Comparison of ENCODE assay signal across 18 mouse cellular contexts in the genomic region with DNA sequence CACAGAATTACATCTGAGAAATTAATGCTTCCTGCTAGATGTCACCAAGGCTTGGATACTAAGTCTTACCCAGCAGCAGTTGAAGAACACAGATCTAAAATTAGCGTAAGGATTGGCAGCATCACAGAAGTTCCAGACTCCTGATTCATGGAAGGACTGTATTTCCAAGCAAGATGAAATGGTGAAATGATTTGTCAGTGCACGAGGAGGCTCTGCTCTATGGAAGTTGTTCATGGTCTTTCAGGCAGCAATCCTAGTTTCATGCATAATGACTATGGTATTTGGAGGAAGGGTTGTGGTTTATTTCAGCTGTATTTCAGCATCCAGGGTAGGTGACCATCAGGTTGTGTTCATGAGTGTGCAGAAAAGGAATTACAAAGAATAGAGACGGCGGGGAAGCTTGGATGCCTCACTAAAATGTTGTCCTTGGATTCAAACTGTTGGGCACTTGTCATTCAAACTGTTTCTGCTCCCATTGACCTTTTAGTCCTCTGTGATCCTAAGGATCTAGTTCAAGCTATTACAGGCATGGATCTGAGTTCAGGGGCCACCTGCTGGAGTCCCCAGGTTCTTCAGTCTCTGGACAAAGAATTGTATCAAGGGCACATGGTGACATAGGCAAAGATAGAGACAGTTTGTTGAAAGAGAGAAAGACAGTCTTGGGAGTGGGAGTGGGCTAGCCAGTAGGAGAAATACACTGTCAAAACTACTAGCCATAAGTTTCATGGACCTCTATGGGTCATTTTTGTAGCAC.
DNase-seq lines count a peak whose midpoint lies in the region; ATAC-seq and TF ChIP-seq lines count a peak whose summit lies in the region.
"Had no signal": no experiment of that assay in that cellular context is flagged by ENCODE, and none has a peak within 500 bp of the region (broad histone marks: within the 10 kb centered on the region; RNA-seq: fewer than 3 reads in every experiment).

No protein-coding gene starts in this region.

- no peak for ATAC-seq in liver, embryonic 14.5 days (ENCODE audit: insufficient read depth)
- no peak for ATAC-seq in liver, embryonic 11.5 days (replicated peaks; ENCODE audit: low FRiP score)

- no peaks in the 10 kb centered on the region for H3K9me3 ChIP-seq in liver, embryonic 14.5 days (ENCODE audit: control insufficient read depth, low read length)
- H3K9me3 ChIP-seq in liver, embryonic 11.5 days (ENCODE audit: control insufficient read depth, low read length): no peaks in the 10 kb centered on the region
- H3K9me3 ChIP-seq in MEL (replicated peaks; ENCODE audit: insufficient read depth, low read length): no peaks in the 10 kb centered on the region
- H3K9me3 ChIP-seq: forebrain, embryonic 10.5 days; kidney, embryonic 15.5 days; liver, embryonic 13.5 days; neural tube, embryonic 13.5 days had no signal

- H3K27me3 ChIP-seq in liver, embryonic 14.5 days (ENCODE audit: control insufficient read depth, insufficient read depth, low read length): no peaks in the 10 kb centered on the region
- no peaks in the 10 kb centered on the region for H3K27me3 ChIP-seq in liver, embryonic 11.5 days (replicated peaks; ENCODE audit: control insufficient read depth, insufficient read depth, low read length)
- H3K27me3 ChIP-seq in MEL (ENCODE audit: control insufficient read depth in 1 of 2, insufficient read depth in 2 of 2, low read length in 2 of 2): no peaks in the 10 kb centered on the region
- H3K27me3 ChIP-seq: kidney, embryonic 15.5 days; liver, embryonic 13.5 days; neural tube, embryonic 13.5 days had no signal

- WGBS in liver, embryonic 14.5 days (ENCODE audit: insufficient replicate concordance): 67% methylated on average over 4 of the region's 4 CpGs
- 86% methylated on average over 4 of the region's 4 CpGs for WGBS in liver, embryonic 11.5 days

- H3K79me2 ChIP-seq in MEL (ENCODE audit: control insufficient read depth, insufficient read depth, low read length, poor library complexity): no peaks in the 10 kb centered on the region

- TF ChIP-seq RAD21 in MEL (IDR thresholded peaks at IDR 0.05; ENCODE audit: low read depth, low read length): no peak

- no peak for TF ChIP-seq EP300 in liver, embryonic 14.5 days (IDR thresholded peaks at IDR 0.05; ENCODE audit: low read depth)
- TF ChIP-seq EP300 in MEL (IDR thresholded peaks at IDR 0.05; ENCODE audit: low read depth in 1 of 2, low read length in 2 of 2): no peak

- peak; percentile 18 for DNase-seq in gastrocnemius, adult 2 months
- no peak for DNase-seq in gastrocnemius, adult 8-10 months (ENCODE audit: low spot score in 2 of 2)
- no peak for DNase-seq in liver, embryonic 14.5 days (ENCODE audit: low read depth in 3 of 3, low spot score in 3 of 3)
- no peak for DNase-seq in liver, embryonic 11.5 days (ENCODE audit: low spot score)
- no peak for DNase-seq in MEL (ENCODE audit: low read depth, low spot score)
- DNase-seq in fibroblast of lung, adult 2 months (ENCODE audit: low read depth): peak; percentile 72
- no peak for DNase-seq in right cerebral cortex, postnatal 25 days
- DNase-seq in spleen, adult 18-20 months: no peak
- DNase-seq: adrenal gland, postnatal 14 days; cerebellum, postnatal 25 days; gastrocnemius, postnatal 25 days; liver, embryonic 13.5 days; midbrain, embryonic 14.5 days; retina, postnatal 1 day had no signal

- H3K4me1 ChIP-seq in liver, embryonic 14.5 days (replicated peaks; ENCODE audit: control insufficient read depth in 2 of 2, insufficient read depth in 2 of 2, low read length in 1 of 2): peaks cover 0 to 7% of the 10 kb centered on the region in 2 experiments; a peak in 2 of 4 replicates
- no peaks in the 10 kb centered on the region for H3K4me1 ChIP-seq in liver, embryonic 11.5 days (replicated peaks; ENCODE audit: control insufficient read depth, insufficient read depth, low read length)
- peaks cover 11 to 12% of the 10 kb centered on the region in 2 experiments; a peak in 3 of 4 replicates for H3K4me1 ChIP-seq in MEL (ENCODE audit: control insufficient read depth in 1 of 2, insufficient read depth in 2 of 2, low read length in 2 of 2)
- H3K4me1 ChIP-seq: neural tube, embryonic 13.5 days had no signal

- H3K9ac ChIP-seq in liver, embryonic 14.5 days (replicated peaks): no peak overlapping the region
- no peak overlapping the region for H3K9ac ChIP-seq in liver, embryonic 11.5 days (ENCODE audit: low read depth, low read length)
- no peak overlapping the region for H3K9ac ChIP-seq in MEL (ENCODE audit: control insufficient read depth, low read depth, low read length, poor library complexity, severe bottlenecking)
- H3K9ac ChIP-seq: kidney, embryonic 15.5 days; liver, embryonic 13.5 days; neural tube, embryonic 13.5 days had no signal

- intact Hi-C loops in gastrocnemius, adult 2 months (cut with DNase I): no loop called here

- H3K4me3 ChIP-seq in gastrocnemius, adult 2 months: no peak overlapping the region
- H3K4me3 ChIP-seq in liver, embryonic 14.5 days (ENCODE audit: insufficient read depth in 1 of 2, low read depth in 2 of 2, low read length in 2 of 2): no peak overlapping the region
- no peak overlapping the region for H3K4me3 ChIP-seq in liver, embryonic 11.5 days (ENCODE audit: low read depth, low read length)
- no peak overlapping the region for H3K4me3 ChIP-seq in MEL (ENCODE audit: control insufficient read depth in 1 of 2, insufficient read depth in 1 of 2, low read depth in 2 of 2, low read length in 2 of 2)
- H3K4me3 ChIP-seq: forebrain, embryonic 10.5 days; kidney, embryonic 15.5 days; liver, embryonic 13.5 days; neural tube, embryonic 13.5 days had no signal

- no peak for TF ChIP-seq POLR2A in MEL (IDR thresholded peaks at IDR 0.05; ENCODE audit: control insufficient read depth in 1 of 2, insufficient read depth in 1 of 2, low read depth in 1 of 2, low read length in 2 of 2, poor library complexity in 1 of 2)

- peak overlapping the region; percentile 64 for H3K27ac ChIP-seq in gastrocnemius, adult 2 months
- H3K27ac ChIP-seq in liver, embryonic 14.5 days: no peak overlapping the region
- H3K27ac ChIP-seq in liver, embryonic 11.5 days (ENCODE audit: low read depth, low read length): no peak overlapping the region
- H3K27ac ChIP-seq in MEL (ENCODE audit: control insufficient read depth, low read depth, low read length): no peak overlapping the region
- H3K27ac ChIP-seq: forebrain, embryonic 10.5 days; kidney, embryonic 15.5 days; liver, embryonic 13.5 days; macrophage; neural tube, embryonic 13.5 days had no signal

- H3K4me2 ChIP-seq in liver, embryonic 14.5 days (ENCODE audit: low read depth): no peak overlapping the region
- no peak overlapping the region for H3K4me2 ChIP-seq in liver, embryonic 11.5 days
- H3K4me2 ChIP-seq: kidney, embryonic 15.5 days; liver, embryonic 13.5 days; neural tube, embryonic 13.5 days had no signal

- H3K36me3 ChIP-seq in liver, embryonic 14.5 days (replicated peaks; ENCODE audit: control insufficient read depth, insufficient read depth, low read depth): no peaks in the 10 kb centered on the region
- no peaks in the 10 kb centered on the region for H3K36me3 ChIP-seq in liver, embryonic 11.5 days (ENCODE audit: control insufficient read depth, insufficient read depth, low read length)
- H3K36me3 ChIP-seq in MEL (ENCODE audit: control insufficient read depth in 1 of 2, insufficient read depth in 2 of 2, low read length in 2 of 2): peaks cover 0 to 19% of the 10 kb centered on the region in 2 experiments; a peak in 2 of 4 replicates
- H3K36me3 ChIP-seq: forebrain, embryonic 10.5 days; kidney, embryonic 15.5 days; liver, embryonic 13.5 days; neural tube, embryonic 13.5 days had no signal

- peak; percentile 42 for TF ChIP-seq CTCF in gastrocnemius, adult 2 months (IDR thresholded peaks at IDR 0.05)
- peak; percentile 11; the same call in 1 of the 2 replicates for TF ChIP-seq CTCF in liver, embryonic 14.5 days (IDR thresholded peaks at IDR 0.05; ENCODE audit: low read depth)
- TF ChIP-seq CTCF in MEL (IDR thresholded peaks at IDR 0.05 in 2 of 3, conservative IDR thresholded peaks at IDR 0.05 in 1 of 3; ENCODE audit: control insufficient read depth in 1 of 3, insufficient read depth in 1 of 3, low read depth in 2 of 3, low read length in 3 of 3, poor library complexity in 1 of 3, severe bottlenecking in 1 of 3): no peak

TF ChIP-seq in MEL, 35 proteins besides CTCF, POLR2A, EP300 and RAD21:
- TF ChIP-seq SIN3A (IDR thresholded peaks at IDR 0.05; ENCODE audit: low read length): no peak
- TF ChIP-seq ZC3H11A (IDR thresholded peaks at IDR 0.05; ENCODE audit: low read depth, low read length): no peak
- TF ChIP-seq SMC3 (IDR thresholded peaks at IDR 0.05; ENCODE audit: low read depth, low read length): 0 out of 2 replicates have a peak, but pooled peaks have one; percentile 16
- no peak for TF ChIP-seq TBP (IDR thresholded peaks at IDR 0.05; ENCODE audit: low read depth, low read length)

Comparison
In these comparisons a context has a peak if more than half of its experiments do, and no peak if none do; other contexts are left out.
1. DNase-seq: peak in gastrocnemius, adult 2 months (single experiment) and fibroblast of lung, adult 2 months (single experiment); none in gastrocnemius, adult 8-10 months (0 of 2), liver, embryonic 14.5 days (0 of 3), liver, embryonic 11.5 days (single experiment), MEL (single experiment), right cerebral cortex, postnatal 25 days (single experiment) and spleen, adult 18-20 months (0 of 2).
2. CTCF ChIP-seq: peak in gastrocnemius, adult 2 months (single experiment) and liver, embryonic 14.5 days (single experiment); none in MEL (0 of 3).